Mouse (Mus musculus) stomach, postnatal 0 days (tissue): ENCODE measurements at regions not wholly inside any gene's neighbourhood (a gene's known extent, or its start where the extent isn't known, plus 50 kb on each side); places are given as distances from the start of the nearest gene placed in this dataset.
A peak's percentile ranks its signal among the peaks of the same experiment; 100 is the strongest.

Experiments
- ATAC-seq: fragments of 200-750 bp; cut with Nextera tagmentation; 2 replicates; pipeline ENCODE4 v1.8.0; 2017; ENCODE audit not compliant: low FRiP score, low TSS enrichment
- DNase-seq: peaks from one replicate; pipeline ENCODE4 v3.0.0-alpha.2; 2016; ENCODE audit warnings: low spot score
- H3K27ac ChIP-seq: fragments of 300-500 bp; sonication (generic); replicated peaks from 2 replicates; pipeline ENCODE4 v1.5.1; 2014; ENCODE audit warnings: mild to moderate bottlenecking, control low read depth
- H3K27me3 ChIP-seq: fragments of 300-500 bp; sonication (generic); 2 replicates; pipeline ENCODE4 v1.6.1; 2014; ENCODE audit warnings: low read length; ENCODE audit not compliant: control insufficient read depth, insufficient read depth
- H3K36me3 ChIP-seq: fragments of 300-500 bp; sonication (generic); 2 replicates; pipeline ENCODE4 v1.6.1; 2014; ENCODE audit warnings: low read length, mixed read lengths; ENCODE audit not compliant: control insufficient read depth, insufficient read depth
- H3K4me1 ChIP-seq: fragments of 300-500 bp; sonication (generic); replicated peaks from 2 replicates; pipeline ENCODE4 v1.6.1; 2014; ENCODE audit warnings: antibody characterized with exemption; ENCODE audit not compliant: control insufficient read depth, insufficient read depth
- H3K4me2 ChIP-seq: fragments of 300-500 bp; sonication (generic); replicated peaks from 2 replicates; pipeline ENCODE4 v1.6.1; 2014; ENCODE audit warnings: low read depth, mild to moderate bottlenecking, control low read depth, moderate library complexity
- H3K4me3 ChIP-seq: fragments of 300-500 bp; sonication (generic); 2 replicates; pipeline ENCODE4 v1.5.1; 2014; ENCODE audit warnings: low read depth, low read length, control low read depth
- H3K9ac ChIP-seq: fragments of 300-500 bp; sonication (generic); 2 replicates; pipeline ENCODE4 v1.6.1; 2014; ENCODE audit warnings: mild to moderate bottlenecking, low read length, control low read depth, mixed read lengths
- H3K9me3 ChIP-seq: fragments of 300-500 bp; sonication (generic); 2 replicates; pipeline ENCODE4 v1.6.1; 2016; ENCODE audit warnings: low read length; ENCODE audit not compliant: control insufficient read depth
- CTCF ChIP-seq: IDR thresholded peaks from 2 replicates; pipeline ENCODE4 v1.5.1; 2016; ENCODE audit warnings: antibody characterized with exemption, low read depth, mild to moderate bottlenecking, moderate library complexity
- EP300 ChIP-seq: optimal IDR thresholded peaks from 2 replicates; pipeline ENCODE3; 2016; ENCODE audit warnings: antibody characterized with exemption
- WGBS: fragments of 180-500 bp; shearing (Covaris S2); extraction: QIAGEN DNeasy Blood & Tissue Kit; methylation state at CpG from one replicate; pipeline ENCODE4 v1.1.7; 2014; 5-methylcytosine and 5-hydroxymethylcytosine counted together

DNA sequence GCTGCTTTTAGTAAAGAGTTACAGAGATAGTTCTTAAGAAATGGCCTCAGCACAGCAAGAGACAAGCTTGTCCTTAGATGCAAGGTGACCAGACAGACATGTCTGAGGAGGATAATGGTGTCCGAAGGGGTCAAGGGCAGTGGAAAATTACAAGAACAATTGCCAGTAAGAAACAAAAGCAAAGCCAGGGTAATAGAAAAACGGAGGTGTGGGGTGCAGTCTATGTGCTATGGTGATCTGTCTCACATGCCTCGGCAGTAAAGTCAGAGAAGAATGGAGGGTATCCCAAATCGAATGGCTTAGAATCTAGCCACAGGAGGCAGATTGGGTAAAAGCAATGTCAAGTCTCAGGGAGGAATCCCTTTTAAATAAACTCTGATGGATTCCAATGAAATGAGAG is 86.2 kb downstream of the Tmx1 start:
- Histone ChIP-seq H3K27ac (no peak overlapping the region), H3K9ac (no peak overlapping the region), H3K4me1 (no peaks in the 10 kb centered on the region), H3K4me3 (no peak overlapping the region), H3K36me3 (no peaks in the 10 kb centered on the region), H3K27me3 (no peaks in the 10 kb centered on the region), H3K9me3 (no peaks in the 10 kb centered on the region), H3K4me2 (no peak overlapping the region)
- ATAC-seq: no peak
- DNase-seq: no peak
- 80% methylated on average over 4 of the region's 4 CpGs for WGBS
- no peak for TF ChIP-seq CTCF
- no peak for TF ChIP-seq EP300

- no peaks in the 10 kb centered on the region for H3K9me3 ChIP-seq
- ATAC-seq (no peak), DNase-seq (no peak)
- no peak overlapping the region for H3K27ac ChIP-seq
- H3K4me2 ChIP-seq: no peak overlapping the region
- no peaks in the 10 kb centered on the region for H3K27me3 ChIP-seq
- whole genome bisulfite sequencing: 92% methylated on average over 14 of the region's 14 CpGs
- no peak overlapping the region for H3K4me3 ChIP-seq
- no peak overlapping the region for H3K9ac ChIP-seq
- no peaks in the 10 kb centered on the region for H3K36me3 ChIP-seq
- TF ChIP-seq EP300: no peak
- TF ChIP-seq CTCF: no peak
- peaks cover 2% of the 10 kb centered on the region; the same call in 1 of the 2 replicates for H3K4me1 ChIP-seq
Measured at GRCm38 (mm10) chr12:70539856-70540255, 87.0 kb downstream of the Tmx1 start.

- no peak overlapping the region for H3K4me2 ChIP-seq
- H3K9ac ChIP-seq: no peak overlapping the region
- H3K27me3 ChIP-seq: no peaks in the 10 kb centered on the region
- no peaks in the 10 kb centered on the region for H3K36me3 ChIP-seq
- TF ChIP-seq CTCF (no peak), EP300 (no peak)
- no peak overlapping the region for H3K4me3 ChIP-seq
- H3K27ac ChIP-seq: no peak overlapping the region
- H3K4me1 ChIP-seq: peaks cover 4% of the 10 kb centered on the region; the same call in 1 of the 2 replicates
- ATAC-seq (no peak), DNase-seq (no peak)
- no peaks in the 10 kb centered on the region for H3K9me3 ChIP-seq
- 85% methylated on average over 4 of the region's 4 CpGs for WGBS
Measured at GRCm38 (mm10) chr12:70541432-70541831, 88.5 kb downstream of the Tmx1 start.

GRCm38 (mm10) chr12:70543299-70543698 is 90.4 kb downstream of the Tmx1 start:
- no peak overlapping the region for H3K9ac ChIP-seq
- no peaks in the 10 kb centered on the region for H3K9me3 ChIP-seq
- H3K4me2 ChIP-seq: no peak overlapping the region
- H3K27me3 ChIP-seq: no peaks in the 10 kb centered on the region
- H3K4me3 ChIP-seq: no peak overlapping the region
- no peaks in the 10 kb centered on the region for H3K36me3 ChIP-seq
- peaks cover 4% of the 10 kb centered on the region; the same call in 1 of the 2 replicates for H3K4me1 ChIP-seq
- no peak for TF ChIP-seq CTCF
- no peak for TF ChIP-seq EP300
- peak overlapping the region; percentile 53; the same call in 1 of the 2 replicates for H3K27ac ChIP-seq
- DNase-seq (peak; percentile 64), ATAC-seq (peak; percentile 78)
- 37% methylated on average over 5 of the region's 5 CpGs for WGBS

DNA sequence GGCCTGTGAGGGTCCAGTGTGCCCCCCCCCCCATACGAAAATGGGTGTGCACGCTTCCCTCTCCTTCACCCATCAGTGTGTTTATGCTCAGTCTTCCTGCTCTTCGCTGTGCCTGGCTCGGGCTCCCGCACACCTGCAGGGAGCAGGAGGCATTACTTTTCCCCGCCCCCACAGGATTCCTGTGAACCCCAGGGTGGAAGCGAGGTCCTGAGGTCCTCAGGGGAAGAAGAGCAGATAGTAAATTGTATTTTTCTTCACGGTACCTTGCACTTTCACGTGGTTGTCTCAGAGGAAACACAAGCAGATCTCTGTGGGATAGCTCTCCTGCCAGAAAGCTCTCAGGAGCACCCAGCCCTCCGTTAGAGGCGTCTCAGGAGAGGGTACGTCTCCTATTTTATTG is 91.4 kb downstream of the Tmx1 start:
- DNase-seq: peak; percentile 22
- 30% methylated on average over 12 of the region's 12 CpGs for WGBS
- Histone ChIP-seq H3K36me3 (no peaks in the 10 kb centered on the region), H3K4me3 (no peak overlapping the region), H3K27me3 (no peaks in the 10 kb centered on the region), H3K9ac (peak overlapping the region; percentile 23; the same call in 1 of the 2 replicates), H3K4me2 (no peak overlapping the region), H3K9me3 (no peaks in the 10 kb centered on the region), H3K4me1 (peaks cover 4% of the 10 kb centered on the region; the same call in 1 of the 2 replicates), H3K27ac (peak overlapping the region; percentile 84)
- no peak for ATAC-seq
- TF ChIP-seq EP300 (no peak), CTCF (peak; percentile 15; the same call in 1 of the 2 replicates)

DNA sequence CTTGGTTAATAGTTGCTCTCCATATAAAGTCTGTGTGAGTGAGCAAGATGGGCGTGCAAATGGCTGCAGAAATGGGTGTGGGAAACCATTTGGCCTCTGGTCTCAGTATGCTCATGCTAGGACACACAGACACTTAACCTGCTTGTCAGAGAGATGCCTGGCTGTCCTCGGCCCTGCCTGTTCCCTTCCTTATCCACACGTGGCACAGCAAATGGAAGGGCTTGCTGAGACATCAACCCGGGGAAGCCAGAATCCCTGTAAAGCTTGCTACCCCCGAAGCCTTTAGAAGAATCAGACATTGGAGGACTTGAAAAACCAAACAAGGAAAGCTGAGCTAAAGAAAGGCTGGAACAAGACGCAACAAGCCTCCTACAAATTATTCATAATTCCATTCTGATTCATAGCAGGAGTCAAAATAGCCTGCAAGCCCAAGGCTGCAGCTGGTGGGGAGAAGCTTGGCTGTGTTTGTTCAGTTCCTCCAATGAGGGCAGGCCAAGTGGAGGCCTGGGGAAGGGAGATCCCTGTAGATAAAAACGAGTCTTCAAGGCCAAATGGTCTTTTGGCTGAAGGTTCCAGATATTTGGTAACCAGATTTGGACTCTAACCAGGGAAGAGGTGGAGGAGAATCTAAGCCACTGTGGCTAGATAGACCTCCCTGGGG is 92.1 kb downstream of the Tmx1 start:
- Histone ChIP-seq H3K4me3 (no peak overlapping the region), H3K27me3 (no peaks in the 10 kb centered on the region), H3K36me3 (no peaks in the 10 kb centered on the region), H3K4me2 (no peak overlapping the region), H3K4me1 (peaks cover 4% of the 10 kb centered on the region; the same call in 1 of the 2 replicates), H3K9ac (no peak overlapping the region), H3K9me3 (no peaks in the 10 kb centered on the region), H3K27ac (peak overlapping the region; percentile 84)
- 25% methylated on average over 7 of the region's 7 CpGs for WGBS
- no peak for TF ChIP-seq CTCF
- TF ChIP-seq EP300: no peak
- DNase-seq (peak; percentile 27), ATAC-seq (no peak; the same call in 1 of the 2 replicates)
